Mouse (Mus musculus) T-helper 2 cell (primary cell): ENCODE measurements around the gene Zbtb20.

Experiments
- in situ Hi-C: fragments of 300-600 bp; cut with MboI, MseI; formaldehyde crosslinking; loops from one replicate; pipeline ENCODE4 v1.15.1; 2025; ENCODE audit warnings: high pct_unique_total_duplicates

Gene Zbtb20

DNA sequence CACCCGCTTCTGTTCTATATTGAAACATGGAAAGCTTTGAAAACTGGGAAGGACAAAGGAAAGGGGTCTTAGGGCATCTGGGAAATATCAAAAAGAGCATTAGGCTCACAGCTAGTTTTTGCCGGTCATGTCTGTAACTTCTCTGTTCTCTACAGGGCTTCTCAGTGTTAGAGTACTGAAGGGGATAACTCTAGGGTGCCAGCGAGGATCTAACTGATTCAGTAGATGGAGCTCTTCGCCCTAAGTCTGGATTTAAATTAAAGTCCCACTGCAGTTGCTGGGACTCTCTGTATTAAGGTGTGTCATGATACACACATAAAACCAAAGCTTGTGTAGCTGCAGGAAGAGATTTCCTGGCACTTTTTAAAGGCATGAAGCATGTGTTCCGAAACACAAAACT lies 634.8 kb downstream of the Zbtb20 start:
- in situ Hi-C loops = no loop called here

DNA sequence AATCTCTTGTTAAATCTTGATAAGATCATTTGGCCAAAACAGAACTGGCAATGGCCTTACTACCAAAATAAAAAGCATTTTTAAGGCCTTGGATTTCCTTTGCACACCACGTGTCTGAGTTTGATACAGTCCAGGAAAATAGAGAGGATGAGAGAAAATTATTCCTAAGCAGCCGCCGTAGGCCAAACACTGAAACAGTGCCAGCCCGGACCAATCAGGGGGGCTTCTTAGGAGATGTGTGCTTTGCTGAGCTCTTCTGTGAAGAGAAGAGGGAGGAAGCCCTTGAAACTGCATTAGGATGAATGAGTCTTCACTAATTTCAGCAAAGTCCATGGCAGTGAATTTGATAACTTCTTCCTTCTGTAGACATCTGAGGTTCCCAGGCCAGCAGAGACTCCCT lies 635.9 kb downstream of the Zbtb20 start:
- in situ Hi-C loops = no loop called here

- in situ Hi-C loops = no loop called here
These were observed 638.3 kb downstream of the Zbtb20 start for GRCm38 (mm10) chr16:43513933-43514332.

DNA sequence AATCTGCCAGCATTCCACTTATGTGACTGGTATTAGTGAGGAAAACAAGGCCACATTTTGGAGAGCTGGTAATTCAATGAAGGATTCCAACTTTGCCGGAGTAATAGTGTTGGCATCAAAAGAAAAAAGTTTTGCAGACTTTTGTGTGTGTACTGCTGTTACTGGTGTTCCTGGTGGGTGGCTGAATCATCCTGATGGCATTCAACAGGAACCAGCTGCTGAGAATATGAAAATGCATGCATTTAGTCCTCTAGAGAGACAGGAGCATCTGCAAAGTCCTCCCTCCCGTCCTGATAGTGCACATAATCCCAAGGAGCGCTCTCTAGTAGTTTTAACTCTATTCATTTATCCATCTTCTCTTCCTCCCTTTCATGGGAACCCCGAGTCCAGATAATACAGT lies 639.9 kb downstream of the Zbtb20 start:
- in situ Hi-C loops = no loop called here

DNA sequence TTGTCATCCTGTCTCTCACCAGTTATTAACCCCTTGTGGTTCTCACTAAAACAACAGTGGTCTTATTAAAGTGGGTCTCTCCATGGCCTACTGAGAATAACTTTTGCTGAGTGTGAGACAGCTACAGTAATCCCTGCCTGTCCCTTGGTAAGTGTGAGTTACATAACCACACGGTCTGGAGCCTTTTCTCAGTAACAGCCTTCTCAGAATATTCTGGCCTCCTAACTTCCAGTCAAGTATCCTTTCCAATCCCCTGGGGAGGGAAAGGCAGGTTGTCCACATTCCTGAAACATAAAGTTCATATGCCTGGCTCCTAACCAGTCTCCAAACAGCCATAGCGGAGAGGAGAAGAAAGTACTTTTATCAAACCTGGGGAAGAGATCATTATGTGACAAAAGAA lies 644.6 kb downstream of the Zbtb20 start:
- in situ Hi-C loops = no loop called here

- in situ Hi-C loops = no loop called here
These were observed 646.8 kb downstream of the Zbtb20 start for GRCm38 (mm10) chr16:43522482-43522881.

GRCm38 (mm10) chr16:43524179-43524578 lies 648.5 kb downstream of the Zbtb20 start:
- in situ Hi-C loops = no loop called here

GRCm38 (mm10) chr16:43525624-43526023 lies 649.9 kb downstream of the Zbtb20 start:
- in situ Hi-C loops = no loop called here

GRCm38 (mm10) chr16:43528300-43528699 lies 652.6 kb downstream of the Zbtb20 start:
- in situ Hi-C loops = no loop called here

GRCm38 (mm10) chr16:43531328-43531727 lies 655.6 kb downstream of the Zbtb20 start:
- in situ Hi-C loops = loop anchor here (5.0 kb wide), 1 partner anchor 201 kb away; no protein-coding TSS in a partner anchor

DNA sequence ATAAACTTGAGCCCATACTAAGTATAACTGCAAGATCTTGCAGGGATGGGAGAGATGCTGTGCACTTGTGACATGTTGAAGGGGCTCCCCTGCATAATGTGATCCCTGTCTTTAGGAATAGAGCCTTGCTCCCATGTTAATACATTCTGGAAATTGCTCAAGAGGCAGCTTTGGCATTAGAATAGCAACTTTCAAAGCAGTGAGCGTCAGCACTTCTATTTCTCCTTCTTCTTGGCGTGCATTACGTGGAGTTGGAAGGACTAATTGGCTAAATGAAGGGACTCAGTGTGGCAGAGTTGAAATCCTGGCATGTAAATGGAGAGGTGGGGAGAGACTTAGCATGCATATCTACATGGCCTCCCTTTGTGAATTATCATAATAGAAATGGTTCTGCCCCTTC lies 658.4 kb downstream of the Zbtb20 start:
- in situ Hi-C loops = loop anchor here (5.0 kb wide), 1 partner anchor 198 kb away; no protein-coding TSS in a partner anchor

GRCm38 (mm10) chr16:43535912-43536311 lies 660.2 kb downstream of the Zbtb20 start:
- in situ Hi-C loops = no loop called here

DNA sequence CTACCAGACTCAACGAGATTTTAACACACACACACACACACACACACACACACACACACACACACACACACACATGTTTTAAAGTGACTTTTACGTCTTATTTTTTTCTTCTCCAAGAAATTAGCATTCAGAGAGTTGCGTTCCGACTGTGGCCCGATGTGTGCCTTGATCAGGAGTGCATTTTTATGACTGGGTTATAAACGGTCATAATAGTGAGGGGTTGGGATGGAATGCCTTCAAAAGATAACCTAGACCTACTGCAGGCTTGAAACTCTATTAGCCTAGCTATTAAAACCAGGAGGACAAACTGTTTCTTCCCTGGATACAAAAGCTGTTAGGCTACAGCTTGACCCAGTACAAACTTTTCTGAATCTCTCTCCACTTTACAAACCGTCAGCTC lies 661.5 kb downstream of the Zbtb20 start:
- in situ Hi-C loops = no loop called here

- in situ Hi-C loops = no loop called here
These were observed 664.0 kb downstream of the Zbtb20 start for GRCm38 (mm10) chr16:43539659-43540096.

GRCm38 (mm10) chr16:43540108-43540507 lies 664.4 kb downstream of the Zbtb20 start:
- in situ Hi-C loops = no loop called here

GRCm38 (mm10) chr16:43540546-43541167 lies 665.0 kb downstream of the Zbtb20 start:
- in situ Hi-C loops = no loop called here

DNA sequence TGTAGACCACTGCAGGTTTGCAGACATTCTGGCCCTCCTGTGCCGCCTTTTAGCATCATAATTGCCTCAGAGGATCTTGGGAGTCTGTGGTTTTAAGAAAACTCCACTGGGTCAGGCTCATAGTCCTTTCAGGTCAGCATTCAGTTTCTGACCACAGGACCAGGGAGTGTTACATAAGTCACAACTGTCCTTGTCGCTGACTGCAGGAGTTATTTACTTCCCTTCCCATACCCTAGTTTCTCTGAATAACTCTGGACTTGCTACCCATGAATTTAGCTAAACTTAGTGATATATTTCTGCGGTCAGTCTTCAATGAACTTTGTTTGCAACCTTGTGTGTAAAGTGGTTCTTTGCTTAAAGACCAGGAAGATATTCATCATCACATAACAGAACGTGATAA lies 669.6 kb downstream of the Zbtb20 start:
- in situ Hi-C loops = no loop called here

- in situ Hi-C loops = no loop called here
These were observed 671.9 kb downstream of the Zbtb20 start for GRCm38 (mm10) chr16:43547323-43548180.

GRCm38 (mm10) chr16:43548774-43549173 lies 673.1 kb downstream of the Zbtb20 start:
- in situ Hi-C loops = no loop called here

- in situ Hi-C loops = loop anchor here (5.0 kb wide), 1 partner anchor 253 kb away; no protein-coding TSS in a partner anchor
These were observed 673.9 kb downstream of the Zbtb20 start for GRCm38 (mm10) chr16:43549425-43550089.

DNA sequence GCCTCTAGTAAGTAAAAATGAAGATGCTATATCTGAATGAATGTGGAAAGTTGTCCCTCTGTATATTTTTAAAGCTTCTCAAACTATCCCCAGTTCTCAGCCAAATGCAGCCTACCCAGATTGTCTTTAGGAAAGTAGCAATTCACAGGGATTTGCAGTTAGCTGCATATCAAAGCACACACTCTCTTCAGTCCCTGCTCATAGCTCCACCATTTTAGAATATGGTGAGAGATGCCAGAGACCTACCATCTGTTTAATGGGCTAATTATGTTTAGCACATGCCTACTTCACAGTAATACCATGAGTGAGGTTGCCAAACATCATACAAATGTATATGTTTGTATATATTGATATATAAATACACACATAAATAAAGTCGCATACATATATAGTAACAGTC lies 676.8 kb downstream of the Zbtb20 start:
- in situ Hi-C loops = loop anchor here (5.0 kb wide), 1 partner anchor 250 kb away; no protein-coding TSS in a partner anchor

GRCm38 (mm10) chr16:43557385-43557784 lies 681.7 kb downstream of the Zbtb20 start:
- in situ Hi-C loops = no loop called here
